Mouse (Mus musculus): ENCODE results near the gene Apom. TPM values are rescaled to one million over a fixed set of nuclear protein-coding genes. Genes with fewer than 3 reads are reported as not detected.

Gene Apom
- 85.5 TPM for polyA plus RNA-seq (2014; fragmentation: Illumina TruSeq; extraction: RNeasy Lipid Tissue Mini Kit (QIAGEN cat#74804); ENCODE audit: low read depth, low replicate concordance)

GRCm38 (mm10) chr17:35131500-35132173 lies at the start of gene Apom:
Apom (minus strand) TSS chr17:35132050.

GRCm38 (mm10) chr17:35175968-35176367 lies 44.1 kb upstream of the Apom start, which contains the start of gene Aif1:
Aif1 (minus strand) TSS chr17:35176068.

GRCm38 (mm10) chr17:35164568-35165450 lies 33.0 kb upstream of the Apom start, which contains the start of gene Prrc2a:
Prrc2a (minus strand) TSS chr17:35164897.

GRCm38 (mm10) chr17:35134801-35135590 lies 3.1 kb upstream of the Apom start, which contains the start of gene Bag6:
Bag6 (plus strand) TSS chr17:35135178.

GRCm38 (mm10) chr17:35126206-35126611 lies 5.6 kb downstream of the Apom start, which contains the start of gene D17H6S53E:
D17H6S53E (plus strand) TSS chr17:35126373.

GRCm38 (mm10) chr17:35121871-35122303 lies 10.0 kb downstream of the Apom start, which contains the start of gene Csnk2b:
Csnk2b (minus strand) TSS chr17:35122053.

GRCm38 (mm10) chr17:35121143-35121799 lies 10.6 kb downstream of the Apom start, which contains the start of gene Gpank1:
Gpank1 (plus strand) TSS chr17:35121455.

GRCm38 (mm10) chr17:35115046-35116019 lies 16.5 kb downstream of the Apom start, which contains the start of gene Ly6g5b:
Ly6g5b (minus strand) TSS chr17:35115428.

GRCm38 (mm10) chr17:35108097-35108496 lies 23.8 kb downstream of the Apom start, which contains the start of gene Ly6g5c:
Ly6g5c (plus strand) TSS chr17:35108279.

GRCm38 (mm10) chr17:35088825-35089644 lies 42.8 kb downstream of the Apom start, which contains the start of gene Abhd16a:
Abhd16a (plus strand) TSS chr17:35089263.

GRCm38 (mm10) chr17:35085208-35085865 lies 46.5 kb downstream of the Apom start, which contains the start of gene Ly6g6f:
Ly6g6f (minus strand) TSS chr17:35085610.

Other genes with a start within 250 kb of the Apom start
- gene C2, start 233.8 kb downstream of the Apom start, polyA plus RNA-seq (2014; fragmentation: Illumina TruSeq; extraction: RNeasy Lipid Tissue Mini Kit (QIAGEN cat#74804); ENCODE audit: low read depth, low replicate concordance) = 24.6 TPM
- gene Ehmt2, start 233.6 kb downstream of the Apom start, polyA plus RNA-seq (2014; fragmentation: Illumina TruSeq; extraction: RNeasy Lipid Tissue Mini Kit (QIAGEN cat#74804); ENCODE audit: low read depth, low replicate concordance) = 7.4 TPM
- not detected for gene Slc44a4, start 217.6 kb downstream of the Apom start, polyA plus RNA-seq (2014; fragmentation: Illumina TruSeq; extraction: RNeasy Lipid Tissue Mini Kit (QIAGEN cat#74804); ENCODE audit: low read depth, low replicate concordance)
- 3.7 TPM for gene Neu1, start 200.8 kb downstream of the Apom start, polyA plus RNA-seq (2014; fragmentation: Illumina TruSeq; extraction: RNeasy Lipid Tissue Mini Kit (QIAGEN cat#74804); ENCODE audit: low read depth, low replicate concordance)
- 1.3 TPM for gene Hspa1b, start 172.8 kb downstream of the Apom start, polyA plus RNA-seq (2014; fragmentation: Illumina TruSeq; extraction: RNeasy Lipid Tissue Mini Kit (QIAGEN cat#74804); ENCODE audit: low read depth, low replicate concordance)
- gene Gm20481, start 162.1 kb downstream of the Apom start, polyA plus RNA-seq (2014; fragmentation: Illumina TruSeq; extraction: RNeasy Lipid Tissue Mini Kit (QIAGEN cat#74804); ENCODE audit: low read depth, low replicate concordance) = not detected
- not detected for gene Hspa1a, start 159.9 kb downstream of the Apom start, polyA plus RNA-seq (2014; fragmentation: Illumina TruSeq; extraction: RNeasy Lipid Tissue Mini Kit (QIAGEN cat#74804); ENCODE audit: low read depth, low replicate concordance)
- not detected for gene Hspa1l, start 159.3 kb downstream of the Apom start, polyA plus RNA-seq (2014; fragmentation: Illumina TruSeq; extraction: RNeasy Lipid Tissue Mini Kit (QIAGEN cat#74804); ENCODE audit: low read depth, low replicate concordance)
- 12.7 TPM for gene Lsm2, start 150.2 kb downstream of the Apom start, polyA plus RNA-seq (2014; fragmentation: Illumina TruSeq; extraction: RNeasy Lipid Tissue Mini Kit (QIAGEN cat#74804); ENCODE audit: low read depth, low replicate concordance)
- 1.2 TPM for gene Vars, start 131.1 kb downstream of the Apom start, polyA plus RNA-seq (2014; fragmentation: Illumina TruSeq; extraction: RNeasy Lipid Tissue Mini Kit (QIAGEN cat#74804); ENCODE audit: low read depth, low replicate concordance)
- gene Vwa7, start 115.5 kb downstream of the Apom start, polyA plus RNA-seq (2014; fragmentation: Illumina TruSeq; extraction: RNeasy Lipid Tissue Mini Kit (QIAGEN cat#74804); ENCODE audit: low read depth, low replicate concordance) = not detected
- gene Sapcd1, start 104.0 kb downstream of the Apom start, polyA plus RNA-seq (2014; fragmentation: Illumina TruSeq; extraction: RNeasy Lipid Tissue Mini Kit (QIAGEN cat#74804); ENCODE audit: low read depth, low replicate concordance) = not detected
- gene Msh5, start 85.3 kb downstream of the Apom start, polyA plus RNA-seq (2014; fragmentation: Illumina TruSeq; extraction: RNeasy Lipid Tissue Mini Kit (QIAGEN cat#74804); ENCODE audit: low read depth, low replicate concordance) = 1.1 TPM
- 5.7 TPM for gene Clic1, start 82.1 kb downstream of the Apom start, polyA plus RNA-seq (2014; fragmentation: Illumina TruSeq; extraction: RNeasy Lipid Tissue Mini Kit (QIAGEN cat#74804); ENCODE audit: low read depth, low replicate concordance)
- gene Ddah2, start 73.0 kb downstream of the Apom start, polyA plus RNA-seq (2014; fragmentation: Illumina TruSeq; extraction: RNeasy Lipid Tissue Mini Kit (QIAGEN cat#74804); ENCODE audit: low read depth, low replicate concordance) = not detected
- gene Ly6g6c, start 66.7 kb downstream of the Apom start, polyA plus RNA-seq (2014; fragmentation: Illumina TruSeq; extraction: RNeasy Lipid Tissue Mini Kit (QIAGEN cat#74804); ENCODE audit: low read depth, low replicate concordance) = not detected
- not detected for gene Mpig6b, start 65.9 kb downstream of the Apom start, polyA plus RNA-seq (2014; fragmentation: Illumina TruSeq; extraction: RNeasy Lipid Tissue Mini Kit (QIAGEN cat#74804); ENCODE audit: low read depth, low replicate concordance)
- gene Ly6g6e, start 55.1 kb downstream of the Apom start, polyA plus RNA-seq (2014; fragmentation: Illumina TruSeq; extraction: RNeasy Lipid Tissue Mini Kit (QIAGEN cat#74804); ENCODE audit: low read depth, low replicate concordance) = not detected
- gene Ly6g6d, start 54.0 kb downstream of the Apom start, polyA plus RNA-seq (2014; fragmentation: Illumina TruSeq; extraction: RNeasy Lipid Tissue Mini Kit (QIAGEN cat#74804); ENCODE audit: low read depth, low replicate concordance) = not detected
- gene Ly6g6f, start 46.4 kb downstream of the Apom start, polyA plus RNA-seq (2014; fragmentation: Illumina TruSeq; extraction: RNeasy Lipid Tissue Mini Kit (QIAGEN cat#74804); ENCODE audit: low read depth, low replicate concordance) = not detected
- 4.4 TPM for gene Abhd16a, start 42.8 kb downstream of the Apom start, polyA plus RNA-seq (2014; fragmentation: Illumina TruSeq; extraction: RNeasy Lipid Tissue Mini Kit (QIAGEN cat#74804); ENCODE audit: low read depth, low replicate concordance)
- not detected for gene Ly6g5c, start 23.8 kb downstream of the Apom start, polyA plus RNA-seq (2014; fragmentation: Illumina TruSeq; extraction: RNeasy Lipid Tissue Mini Kit (QIAGEN cat#74804); ENCODE audit: low read depth, low replicate concordance)
- not detected for gene Ly6g5b, start 16.6 kb downstream of the Apom start, polyA plus RNA-seq (2014; fragmentation: Illumina TruSeq; extraction: RNeasy Lipid Tissue Mini Kit (QIAGEN cat#74804); ENCODE audit: low read depth, low replicate concordance)
- gene Gpank1, start 10.6 kb downstream of the Apom start, polyA plus RNA-seq (2014; fragmentation: Illumina TruSeq; extraction: RNeasy Lipid Tissue Mini Kit (QIAGEN cat#74804); ENCODE audit: low read depth, low replicate concordance) = 1.4 TPM
- gene Csnk2b, start 10.0 kb downstream of the Apom start, polyA plus RNA-seq (2014; fragmentation: Illumina TruSeq; extraction: RNeasy Lipid Tissue Mini Kit (QIAGEN cat#74804); ENCODE audit: low read depth, low replicate concordance) = 97.4 TPM
- gene D17H6S53E, start 5.7 kb downstream of the Apom start, polyA plus RNA-seq (2014; fragmentation: Illumina TruSeq; extraction: RNeasy Lipid Tissue Mini Kit (QIAGEN cat#74804); ENCODE audit: low read depth, low replicate concordance) = 1.3 TPM
- 5.2 TPM for gene Bag6, start 3.1 kb upstream of the Apom start, polyA plus RNA-seq (2014; fragmentation: Illumina TruSeq; extraction: RNeasy Lipid Tissue Mini Kit (QIAGEN cat#74804); ENCODE audit: low read depth, low replicate concordance)
- 3.7 TPM for gene Prrc2a, start 32.8 kb upstream of the Apom start, polyA plus RNA-seq (2014; fragmentation: Illumina TruSeq; extraction: RNeasy Lipid Tissue Mini Kit (QIAGEN cat#74804); ENCODE audit: low read depth, low replicate concordance)
- 7.5 TPM for gene Aif1, start 44.0 kb upstream of the Apom start, polyA plus RNA-seq (2014; fragmentation: Illumina TruSeq; extraction: RNeasy Lipid Tissue Mini Kit (QIAGEN cat#74804); ENCODE audit: low read depth, low replicate concordance)
- not detected for gene Lst1, start 56.4 kb upstream of the Apom start, polyA plus RNA-seq (2014; fragmentation: Illumina TruSeq; extraction: RNeasy Lipid Tissue Mini Kit (QIAGEN cat#74804); ENCODE audit: low read depth, low replicate concordance)
- not detected for gene Ltb, start 62.4 kb upstream of the Apom start, polyA plus RNA-seq (2014; fragmentation: Illumina TruSeq; extraction: RNeasy Lipid Tissue Mini Kit (QIAGEN cat#74804); ENCODE audit: low read depth, low replicate concordance)
- gene Tnf, start 70.0 kb upstream of the Apom start, polyA plus RNA-seq (2014; fragmentation: Illumina TruSeq; extraction: RNeasy Lipid Tissue Mini Kit (QIAGEN cat#74804); ENCODE audit: low read depth, low replicate concordance) = 0.26 TPM
- gene Lta, start 73.3 kb upstream of the Apom start, polyA plus RNA-seq (2014; fragmentation: Illumina TruSeq; extraction: RNeasy Lipid Tissue Mini Kit (QIAGEN cat#74804); ENCODE audit: low read depth, low replicate concordance) = not detected
- gene Gm16181, start 88.8 kb upstream of the Apom start, polyA plus RNA-seq (2014; fragmentation: Illumina TruSeq; extraction: RNeasy Lipid Tissue Mini Kit (QIAGEN cat#74804); ENCODE audit: low read depth, low replicate concordance) = not detected
- 2.6 TPM for gene Atp6v1g2, start 101.6 kb upstream of the Apom start, polyA plus RNA-seq (2014; fragmentation: Illumina TruSeq; extraction: RNeasy Lipid Tissue Mini Kit (QIAGEN cat#74804); ENCODE audit: low read depth, low replicate concordance)
- 0.87 TPM for gene Nfkbil1, start 103.7 kb upstream of the Apom start, polyA plus RNA-seq (2014; fragmentation: Illumina TruSeq; extraction: RNeasy Lipid Tissue Mini Kit (QIAGEN cat#74804); ENCODE audit: low read depth, low replicate concordance)
- gene Ddx39b, start 109.7 kb upstream of the Apom start, polyA plus RNA-seq (2014; fragmentation: Illumina TruSeq; extraction: RNeasy Lipid Tissue Mini Kit (QIAGEN cat#74804); ENCODE audit: low read depth, low replicate concordance) = 7.4 TPM
- gene H2-D1, start 130.7 kb upstream of the Apom start, polyA plus RNA-seq (2014; fragmentation: Illumina TruSeq; extraction: RNeasy Lipid Tissue Mini Kit (QIAGEN cat#74804); ENCODE audit: low read depth, low replicate concordance) = 78.7 TPM
- gene H2-Q1, start 188.4 kb upstream of the Apom start, polyA plus RNA-seq (2014; fragmentation: Illumina TruSeq; extraction: RNeasy Lipid Tissue Mini Kit (QIAGEN cat#74804); ENCODE audit: low read depth, low replicate concordance) = 18.4 TPM
- gene H2-Q2, start 210.2 kb upstream of the Apom start, polyA plus RNA-seq (2014; fragmentation: Illumina TruSeq; extraction: RNeasy Lipid Tissue Mini Kit (QIAGEN cat#74804); ENCODE audit: low read depth, low replicate concordance) = 2.7 TPM
- 22.6 TPM for gene H2-Q4, start 247.6 kb upstream of the Apom start, polyA plus RNA-seq (2014; fragmentation: Illumina TruSeq; extraction: RNeasy Lipid Tissue Mini Kit (QIAGEN cat#74804); ENCODE audit: low read depth, low replicate concordance)